In genomic region chr3:131237785-131238633, GRCm38 (mm10) we compare ENCODE assay signal across 7 mouse cellular contexts. TPM values are rescaled to one million over a fixed set of nuclear protein-coding genes. Genes with fewer than 3 reads are reported as not detected.
DNase-seq lines count a peak whose midpoint lies in the region; ATAC-seq lines count a peak whose summit lies in the region.

No protein-coding gene starts in this region.

- H3K4me3 ChIP-seq in limb, embryonic 10.5 days = no peak overlapping the region
- H3K4me3 ChIP-seq in midbrain, embryonic 13.5 days (replicated peaks) = no peak overlapping the region

- peaks cover 38% of the 10 kb centered on the region for H3K36me3 ChIP-seq in limb, embryonic 10.5 days
- no peaks in the 10 kb centered on the region for H3K36me3 ChIP-seq in midbrain, embryonic 13.5 days

- H3K27ac ChIP-seq in limb, embryonic 10.5 days = no peak overlapping the region; the same call in 1 of the 2 replicates
- H3K27ac ChIP-seq in midbrain, embryonic 13.5 days = no peak overlapping the region

- WGBS in limb, embryonic 10.5 days = 58% methylated on average over 19 of the region's 19 CpGs
- 61% methylated on average over 19 of the region's 19 CpGs for WGBS in midbrain, embryonic 13.5 days

- peaks cover 17% of the 10 kb centered on the region for H3K4me1 ChIP-seq in limb, embryonic 10.5 days
- H3K4me1 ChIP-seq in midbrain, embryonic 13.5 days (replicated peaks) = peaks cover 6% of the 10 kb centered on the region; the same call in 1 of the 2 replicates

- H3K9me3 ChIP-seq in limb, embryonic 10.5 days (replicated peaks) = no peaks in the 10 kb centered on the region
- no peaks in the 10 kb centered on the region for H3K9me3 ChIP-seq in midbrain, embryonic 13.5 days

- H3K9ac ChIP-seq in midbrain, embryonic 13.5 days (replicated peaks) = peak overlapping the region; percentile 46; the same call in 1 of the 2 replicates

- peak overlapping the region; percentile 39 for H3K4me2 ChIP-seq in midbrain, embryonic 13.5 days (replicated peaks)

- ATAC-seq in midbrain, embryonic 13.5 days = peak; percentile 89

- DNase-seq in adrenal gland, adult 2 months = peak; percentile 75
- peak; percentile 86 for DNase-seq in embryo, embryonic 11 days
- peak; percentile 63 to 77 for DNase-seq in gastrocnemius, postnatal 4 days (ENCODE audit: low spot score in 2 of 2)
- DNase-seq in kidney, adult 11 months = peak; percentile 43
- DNase-seq in limb, embryonic 10.5 days (ENCODE audit: low spot score) = peak; percentile 92
- DNase-seq in spleen, adult 12 weeks (ENCODE audit: low spot score) = peak; percentile 50

- no peaks in the 10 kb centered on the region for H3K27me3 ChIP-seq in limb, embryonic 10.5 days (ENCODE audit: low read depth, poor library complexity, severe bottlenecking)
- H3K27me3 ChIP-seq in midbrain, embryonic 13.5 days = no peaks in the 10 kb centered on the region

RNA-seq across cellular contexts. Expression of gene Hadh, which starts 33.9 kb away (rescaled TPM):
- 100 to 1,000 TPM; 456 to 509 TPM for total RNA-seq in adrenal gland, adult 2 months (2021)
- 288 and 386 TPM in 2 replicates for polyA plus RNA-seq in adrenal gland, adult 2 months (2012; rRNA removed)
- total RNA-seq in gastrocnemius, postnatal 4 days (2021) = 100 to 1,000 TPM; 247 to 255 TPM
- 80.6 and 86.0 TPM in 2 replicates for polyA plus RNA-seq in limb, embryonic 10.5 days (2016; fragmentation: Nextera tagmentation; extraction: Ambion mirVana)
- polyA plus RNA-seq in midbrain, embryonic 13.5 days (2015; fragmentation: Nextera tagmentation; extraction: Ambion mirVana) = 30.1 and 31.6 TPM in 2 replicates
